Mouse (Mus musculus) embryonic facial prominence, embryonic 12.5 days (tissue): ENCODE data around the gene Trim46. TPM values are rescaled to one million over a fixed set of nuclear protein-coding genes. Genes with fewer than 3 reads are reported as not detected.

Experiments used
- ATAC-seq: fragments of 200-750 bp; cut with Nextera tagmentation; 2 replicates; pipeline ENCODE4 v1.8.0; 2017; ENCODE audit not compliant: insufficient number of reproducible peaks, insufficient read depth, low FRiP score, low TSS enrichment
- H3K27ac ChIP-seq: fragments of 300-500 bp; sonication (generic); 2 replicates; pipeline ENCODE4 v1.5.1; 2016; ENCODE audit warnings: mild to moderate bottlenecking
- H3K27me3 ChIP-seq: fragments of 300-500 bp; sonication (generic); 2 replicates; pipeline ENCODE4 v1.6.1; 2016; ENCODE audit warnings: mild to moderate bottlenecking, moderate library complexity
- H3K36me3 ChIP-seq: fragments of 300-500 bp; sonication (generic); 2 replicates; pipeline ENCODE4 v1.6.1; 2016; ENCODE audit warnings: mild to moderate bottlenecking
- H3K4me1 ChIP-seq: fragments of 300-500 bp; sonication (generic); 2 replicates; pipeline ENCODE4 v1.6.1; 2016
- H3K4me2 ChIP-seq: fragments of 300-500 bp; sonication (generic); replicated peaks from 2 replicates; pipeline ENCODE4 v1.6.1; 2016; ENCODE audit warnings: mild to moderate bottlenecking, moderate library complexity
- H3K4me3 ChIP-seq: fragments of 300-500 bp; sonication (generic); 2 replicates; pipeline ENCODE4 v1.5.1; 2016; ENCODE audit warnings: mild to moderate bottlenecking
- H3K9ac ChIP-seq: fragments of 300-500 bp; sonication (generic); 2 replicates; pipeline ENCODE4 v1.6.1; 2016; ENCODE audit warnings: mild to moderate bottlenecking, moderate library complexity
- H3K9me3 ChIP-seq: fragments of 300-500 bp; sonication (generic); 2 replicates; pipeline ENCODE4 v1.6.1; 2016; ENCODE audit warnings: mild to moderate bottlenecking, moderate library complexity
- WGBS: fragments of 180-500 bp; shearing (Covaris S2); methylation state at CpG from one replicate; pipeline ENCODE4 v1.1.7; 2016; 5-methylcytosine and 5-hydroxymethylcytosine counted together
- polyA plus RNA-seq: library from polyadenylated mRNA; unstranded; fragments of >200 nt; fragmentation: Nextera tagmentation; extraction: Ambion mirVana; gene quantifications from 2 replicates; pipeline ENCODE4 v1.2.1, GENCODE M21; 2016

The Trim46 gene
- polyA plus RNA-seq, 1 experiment from 2014 or later: 6.2 TPM

- H3K4me1 ChIP-seq: peaks cover 7% of the 10 kb centered on the region; the same call in 1 of the 2 replicates
- peaks cover 60% of the 10 kb centered on the region for H3K36me3 ChIP-seq
- H3K9me3 ChIP-seq: no peaks in the 10 kb centered on the region
- no peak overlapping the region for H3K9ac ChIP-seq
- no peak overlapping the region for H3K4me2 ChIP-seq
- H3K4me3 ChIP-seq: no peak overlapping the region
- ATAC-seq: no peak
- 87% methylated on average over 6 of the region's 6 CpGs for WGBS
- no peaks in the 10 kb centered on the region for H3K27me3 ChIP-seq
- no peak overlapping the region for H3K27ac ChIP-seq
Observed at GRCm38 (mm10) chr3:89208736-89209135, 37.4 kb downstream of the Trim46 start.

- ATAC-seq: no peak
- peaks cover 10% of the 10 kb centered on the region for H3K4me1 ChIP-seq
- no peak overlapping the region for H3K4me3 ChIP-seq
- peaks cover 60% of the 10 kb centered on the region for H3K36me3 ChIP-seq
- no peaks in the 10 kb centered on the region for H3K9me3 ChIP-seq
- H3K9ac ChIP-seq: no peak overlapping the region
- H3K27me3 ChIP-seq: no peaks in the 10 kb centered on the region
- H3K27ac ChIP-seq: no peak overlapping the region
- WGBS: 93% methylated on average over 13 of the region's 13 CpGs
- H3K4me2 ChIP-seq: no peak overlapping the region
Observed at GRCm38 (mm10) chr3:89208075-89208657, 37.9 kb downstream of the Trim46 start.

- Histone ChIP-seq H3K9ac (no peak overlapping the region), H3K27me3 (no peaks in the 10 kb centered on the region), H3K4me3 (no peak overlapping the region), H3K4me2 (no peak overlapping the region), H3K4me1 (peaks cover 4% of the 10 kb centered on the region), H3K9me3 (no peaks in the 10 kb centered on the region), H3K27ac (no peak overlapping the region), H3K36me3 (peaks cover 60% of the 10 kb centered on the region)
- ATAC-seq: no peak
- 86% methylated on average over 2 of the region's 2 CpGs for WGBS
Observed at GRCm38 (mm10) chr3:89206695-89207094, 39.4 kb downstream of the Trim46 start.

GRCm38 (mm10) chr3:89206079-89206478 is 40.0 kb downstream of the Trim46 start:
- H3K27me3 ChIP-seq: no peaks in the 10 kb centered on the region
- H3K4me3 ChIP-seq: no peak overlapping the region
- H3K4me2 ChIP-seq: no peak overlapping the region
- H3K27ac ChIP-seq: no peak overlapping the region
- WGBS: 95% methylated on average over 7 of the region's 7 CpGs
- H3K4me1 ChIP-seq: peaks cover 4% of the 10 kb centered on the region
- H3K36me3 ChIP-seq: peaks cover 60% of the 10 kb centered on the region
- no peak overlapping the region for H3K9ac ChIP-seq
- ATAC-seq: no peak
- no peaks in the 10 kb centered on the region for H3K9me3 ChIP-seq

GRCm38 (mm10) chr3:89203142-89203514 is 43.0 kb downstream of the Trim46 start:
- Histone ChIP-seq H3K27me3 (no peaks in the 10 kb centered on the region), H3K9me3 (no peaks in the 10 kb centered on the region), H3K36me3 (peaks cover 34% of the 10 kb centered on the region), H3K4me3 (peak overlapping the region; percentile 51), H3K27ac (no peak overlapping the region), H3K4me1 (peaks cover 4% of the 10 kb centered on the region), H3K9ac (peak overlapping the region; percentile 47), H3K4me2 (peak overlapping the region; percentile 55)
- 42% methylated on average over 5 of the region's 5 CpGs for WGBS
- no peak for ATAC-seq

- ATAC-seq: peak; percentile 67
- Histone ChIP-seq H3K4me3 (peak within 1 kb of the TSS; percentile 51), H3K4me1 (peaks cover 4% of the 10 kb centered on the region), H3K36me3 (peaks cover 28% of the 10 kb centered on the region), H3K27me3 (no peaks in the 10 kb centered on the region), H3K4me2 (peak within 1 kb of the TSS; percentile 55), H3K9ac (peak within 1 kb of the TSS; percentile 47), H3K9me3 (no peaks in the 10 kb centered on the region), H3K27ac (no peak within 1 kb of the TSS)
- 26% methylated on average over 13 of the region's 13 CpGs for WGBS
Observed at GRCm38 (mm10) chr3:89202253-89203141, 43.6 kb downstream of the Trim46 start, which contains the start of gene Gba. Gba (plus strand) TSS chr3:89202928.

- Histone ChIP-seq H3K27ac (no peak overlapping the region), H3K27me3 (no peaks in the 10 kb centered on the region), H3K4me3 (no peak overlapping the region), H3K4me2 (no peak overlapping the region), H3K9ac (no peak overlapping the region), H3K9me3 (no peaks in the 10 kb centered on the region), H3K4me1 (peaks cover 13% of the 10 kb centered on the region), H3K36me3 (0 out of 2 replicates have a peak, but pooled peaks cover 1% of the 10 kb centered on the region)
- WGBS: 74% methylated on average over 3 of the region's 3 CpGs
- no peak for ATAC-seq
Observed at GRCm38 (mm10) chr3:89199839-89200238, 46.3 kb downstream of the Trim46 start.

GRCm38 (mm10) chr3:89195979-89196877 is 49.9 kb downstream of the Trim46 start:
- Histone ChIP-seq H3K4me3 (peak overlapping the region; percentile 38), H3K27me3 (no peaks in the 10 kb centered on the region), H3K9me3 (no peaks in the 10 kb centered on the region), H3K36me3 (no peaks in the 10 kb centered on the region), H3K4me2 (peak overlapping the region; percentile 53), H3K4me1 (peaks cover 9% of the 10 kb centered on the region), H3K27ac (peak overlapping the region; percentile 80), H3K9ac (peak overlapping the region; percentile 50)
- ATAC-seq: peak; percentile 93
- WGBS: 6% methylated on average over 33 of the region's 33 CpGs

GRCm38 (mm10) chr3:89193853-89194252 is 52.3 kb downstream of the Trim46 start:
- Histone ChIP-seq H3K4me3 (no peak overlapping the region), H3K27ac (no peak overlapping the region), H3K4me1 (peaks cover 9% of the 10 kb centered on the region), H3K9ac (no peak overlapping the region), H3K36me3 (peaks cover 3% of the 10 kb centered on the region; the same call in 1 of the 2 replicates), H3K27me3 (no peaks in the 10 kb centered on the region), H3K4me2 (no peak overlapping the region), H3K9me3 (no peaks in the 10 kb centered on the region)
- 95% methylated on average over 2 of the region's 2 CpGs for WGBS
- no peak for ATAC-seq

- no peak for ATAC-seq
- 81% methylated on average over 1 of the region's 1 CpGs for WGBS
- Histone ChIP-seq H3K4me3 (no peak overlapping the region), H3K4me1 (peaks cover 9% of the 10 kb centered on the region), H3K9ac (no peak overlapping the region), H3K36me3 (peaks cover 8% of the 10 kb centered on the region), H3K9me3 (no peaks in the 10 kb centered on the region), H3K4me2 (no peak overlapping the region), H3K27me3 (no peaks in the 10 kb centered on the region), H3K27ac (no peak overlapping the region)
Observed at GRCm38 (mm10) chr3:89193351-89193750, 52.8 kb downstream of the Trim46 start.

GRCm38 (mm10) chr3:89190436-89190835 is 55.7 kb downstream of the Trim46 start:
- Histone ChIP-seq H3K4me1 (peaks cover 6% of the 10 kb centered on the region), H3K4me2 (no peak overlapping the region), H3K9ac (no peak overlapping the region), H3K36me3 (peaks cover 21% of the 10 kb centered on the region), H3K4me3 (no peak overlapping the region), H3K9me3 (no peaks in the 10 kb centered on the region), H3K27ac (no peak overlapping the region), H3K27me3 (peaks cover 4% of the 10 kb centered on the region; the same call in 1 of the 2 replicates)
- no peak for ATAC-seq
- WGBS: 83% methylated on average over 8 of the region's 8 CpGs
